Mouse (Mus musculus): ENCODE data around the gene 1700029P11Rik.

Gene 1700029P11Rik

GRCm38 (mm10) chr15:82015392-82016100, 35.2 kb downstream of the 1700029P11Rik start:
- peak; percentile 40 to 59 for DNase-seq

GRCm38 (mm10) chr15:82016101-82016808, 35.9 kb downstream of the 1700029P11Rik start:
- peak; percentile 99 to 100 for DNase-seq

- DNase-seq: no peak
These were observed 36.5 kb downstream of the 1700029P11Rik start for GRCm38 (mm10) chr15:82016830-82017229.

GRCm38 (mm10) chr15:82017461-82017860, 37.1 kb downstream of the 1700029P11Rik start:
- DNase-seq: no peak

DNA sequence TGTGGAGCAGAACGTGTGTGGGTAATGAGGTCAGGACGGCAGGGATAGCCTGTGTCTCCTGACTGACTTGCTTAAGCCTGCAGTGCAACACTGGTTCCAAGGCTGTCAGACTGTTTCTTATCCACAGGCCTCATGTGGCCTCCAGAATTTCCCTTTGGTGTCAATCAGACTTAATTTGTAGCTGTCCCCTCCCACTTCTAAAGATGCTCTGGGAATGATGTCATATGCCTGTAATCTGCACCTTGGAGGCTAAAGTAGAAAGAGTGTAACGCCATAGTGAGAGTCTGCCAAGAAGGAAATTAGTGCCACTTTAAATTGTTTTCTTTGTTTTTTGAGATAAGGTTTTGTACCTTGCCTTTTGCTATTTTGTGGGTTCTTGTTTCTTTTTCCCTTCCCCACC, 38.9 kb downstream of the 1700029P11Rik start:
- DNase-seq: no peak

DNA sequence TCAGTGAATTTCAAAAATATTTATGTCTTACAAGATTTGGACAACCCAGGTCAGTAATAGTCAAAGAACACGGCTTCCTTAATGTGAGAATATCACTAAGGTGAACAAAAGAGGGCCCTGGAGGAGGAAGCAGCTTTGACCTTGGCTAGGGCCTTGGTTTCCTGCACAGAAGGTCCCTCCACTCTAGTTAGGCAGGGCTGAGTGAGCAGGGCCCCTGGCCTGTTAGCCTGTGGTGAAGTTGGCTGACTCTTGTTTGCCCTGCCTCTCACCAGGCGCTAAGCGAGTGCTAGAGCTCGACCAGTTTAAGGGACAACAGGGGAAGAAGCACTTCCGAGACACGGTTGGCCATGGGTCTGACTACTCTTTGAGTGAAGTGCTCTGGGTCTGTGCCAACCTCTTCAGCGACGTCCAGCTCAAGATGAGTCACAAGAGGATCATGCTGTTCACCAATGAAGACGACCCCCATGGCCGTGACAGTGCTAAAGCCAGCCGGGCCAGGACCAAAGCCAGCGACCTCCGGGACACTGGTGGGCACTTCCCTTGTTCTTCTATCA, 42.3 kb downstream of the 1700029P11Rik start:
- no peak for DNase-seq

GRCm38 (mm10) chr15:82023965-82024635, 43.8 kb downstream of the 1700029P11Rik start:
- no peak for DNase-seq

DNA sequence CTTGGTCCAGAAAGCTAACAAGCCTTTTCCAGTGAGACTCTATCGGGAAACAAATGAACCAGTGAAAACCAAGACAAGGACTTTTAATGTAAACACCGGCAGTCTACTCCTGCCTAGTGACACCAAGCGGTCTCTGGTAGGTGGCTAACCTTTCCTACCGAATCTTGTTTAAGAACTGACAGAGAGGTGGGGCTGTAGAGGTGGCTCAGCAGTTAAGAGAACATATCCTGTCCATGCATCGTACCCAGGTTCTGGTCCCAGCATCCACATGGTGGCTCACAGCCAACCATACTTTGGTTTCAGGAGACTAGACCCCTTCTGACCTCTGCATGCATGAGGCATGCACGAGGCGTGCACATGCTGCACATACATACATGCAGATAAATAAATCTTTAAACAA, 46.9 kb downstream of the 1700029P11Rik start:
- no peak for DNase-seq

DNA sequence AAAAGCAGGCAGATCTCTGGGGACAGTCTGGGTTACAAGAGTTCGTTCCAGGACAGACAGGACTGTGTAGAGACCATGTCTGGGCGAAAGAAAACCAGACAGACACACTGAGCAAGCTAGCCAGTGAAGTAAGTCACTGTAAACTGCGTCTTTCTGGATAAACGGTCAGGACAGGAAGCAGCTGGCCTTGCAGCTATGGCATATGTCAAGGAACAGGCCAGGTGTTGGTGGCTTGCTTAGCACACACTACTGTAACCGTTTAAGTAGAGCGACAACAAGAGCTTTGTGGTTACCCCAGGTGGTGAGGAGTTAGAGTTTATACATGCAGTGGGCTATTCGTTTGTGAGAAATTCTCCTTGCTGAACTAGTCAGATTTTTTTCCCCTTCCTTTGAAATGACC, 47.4 kb downstream of the 1700029P11Rik start:
- DNase-seq: no peak

Measured in kidney, postnatal 25 days (tissue).